Mouse (Mus musculus) thymus, adult 2 months (tissue): Measurements from ENCODE around the gene Chrna4.

Experiments used
- CTCF ChIP-seq: fragments of 200-500 bp; IDR thresholded peaks from 2 replicates; pipeline ENCODE4 v1.5.1; 2012; ENCODE audit warnings: mild to moderate bottlenecking, control low read depth, low read length, moderate library complexity, borderline replicate concordance; ENCODE audit not compliant: control insufficient read depth, poor library complexity, insufficient read depth; ENCODE audit errors: extremely low read depth
- POLR2A ChIP-seq: fragments of 200-500 bp; IDR thresholded peaks from 2 replicates; pipeline ENCODE4 v1.6.1; 2012; ENCODE audit warnings: mild to moderate bottlenecking, low read length, control low read depth, moderate library complexity; ENCODE audit not compliant: control insufficient read depth, poor library complexity, insufficient read depth; ENCODE audit errors: extremely low read depth

DNA sequence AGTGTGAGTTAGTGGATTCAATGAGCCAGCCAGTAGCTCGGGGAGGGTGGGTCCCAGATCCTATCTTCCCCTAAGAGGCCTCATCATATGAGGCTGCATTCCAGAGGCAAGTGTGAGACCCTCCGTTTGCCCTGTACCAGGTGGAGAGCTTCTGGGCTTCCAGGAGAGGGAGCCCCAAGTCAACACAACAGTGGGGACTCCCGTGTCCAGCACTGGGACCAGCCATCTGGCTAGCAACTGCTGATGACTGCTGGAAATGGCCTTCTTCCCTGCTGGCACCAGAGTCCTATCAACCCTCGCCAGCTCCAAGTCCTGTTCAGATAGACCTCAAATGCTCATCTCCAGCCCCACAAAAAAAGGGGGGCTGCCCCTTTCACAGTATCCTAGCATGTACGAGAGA lies 10.9 kb downstream of the Chrna4 start:
- no peak for TF ChIP-seq POLR2A
- TF ChIP-seq CTCF: no peak
